Mouse (Mus musculus) heart, adult 2 months (tissue): ENCODE data around the gene Thbs2. TPM values are rescaled to one million over a fixed set of nuclear protein-coding genes. Genes with fewer than 3 reads are reported as not detected.
A peak's percentile ranks its signal among the peaks of the same experiment; 100 is the strongest.

ENCODE experiments used
- DNase-seq, 2 experiments: peaks; one replicate each; pipeline ENCODE4 v3.0.0; 2021
- H3K27ac ChIP-seq: fragments of 200-600 bp; 2 replicates; pipeline ENCODE4 v1.8.1; 2022
- H3K27me3 ChIP-seq: fragments of 200-500 bp; 2 replicates; pipeline ENCODE4 v1.6.1; 2012; ENCODE audit warnings: mild to moderate bottlenecking, low read length, inconsistent platforms, mixed read lengths; ENCODE audit not compliant: control insufficient read depth, insufficient read depth
- H3K36me3 ChIP-seq: fragments of 200-500 bp; 2 replicates; pipeline ENCODE4 v1.6.1; 2012; ENCODE audit warnings: low read length, inconsistent platforms; ENCODE audit not compliant: control insufficient read depth, insufficient read depth
- H3K4me1 ChIP-seq: fragments of 200-500 bp; 2 replicates; pipeline ENCODE4 v1.6.1; 2011; ENCODE audit warnings: low read length; ENCODE audit not compliant: control insufficient read depth, insufficient read depth
- H3K4me3 ChIP-seq: fragments of 200-600 bp; 2 replicates; pipeline ENCODE4 v1.8.1; 2022
- H3K79me2 ChIP-seq: fragments of 200-500 bp; replicated peaks from 2 replicates; pipeline ENCODE4 v1.6.1; 2012; ENCODE audit warnings: mild to moderate bottlenecking, inconsistent platforms, low read length, moderate library complexity, mixed read lengths; ENCODE audit not compliant: control insufficient read depth, insufficient read depth
- H3K9ac ChIP-seq: fragments of 200-500 bp; 2 replicates; pipeline ENCODE4 v1.6.1; 2012; ENCODE audit warnings: low read depth, mild to moderate bottlenecking, control low read depth, inconsistent platforms, low read length, mixed read lengths
- CTCF ChIP-seq: fragments of 200-600 bp; IDR thresholded peaks from 2 replicates; pipeline ENCODE4 v1.8.1; 2022; ENCODE audit warnings: antibody characterized with exemption, mild to moderate bottlenecking, moderate library complexity
- EP300 ChIP-seq: fragments of 200-500 bp; IDR thresholded peaks from 2 replicates; pipeline ENCODE4 v1.6.1; 2011; ENCODE audit warnings: low read depth, low read length, control low read depth; ENCODE audit not compliant: insufficient read depth
- POLR2A ChIP-seq: fragments of 200-500 bp; IDR thresholded peaks from 2 replicates; pipeline ENCODE4 v1.6.1; 2011; ENCODE audit warnings: mild to moderate bottlenecking, low read depth, low read length, control low read depth; ENCODE audit not compliant: insufficient read depth
- WGBS: fragments of 180-500 bp; shearing (Covaris S2); methylation state at CpG from one replicate; pipeline ENCODE4 v1.1.7; 2018; 5-methylcytosine and 5-hydroxymethylcytosine counted together
- intact Hi-C: fragments of 180-260 bp; cut with DNase I; formaldehyde crosslinking; loops from one replicate; pipeline ENCODE4 v1.15.1; 2025
- polyA plus RNA-seq: library from polyadenylated mRNA; depleted of rRNA; stranded (reverse); fragments of >200 nt; gene quantifications from 2 replicates; pipeline ENCODE4 v1.2.3, GENCODE M21; 2012
- total RNA-seq, 2 experiments: library from RNA; stranded (reverse); gene quantifications; 2 replicates each; pipeline ENCODE4 v1.2.3; 2021

The Thbs2 gene
- total and polyA plus RNA-seq, 3 experiments, result 10.8 to 21.0 (median 12.2) TPM

DNA sequence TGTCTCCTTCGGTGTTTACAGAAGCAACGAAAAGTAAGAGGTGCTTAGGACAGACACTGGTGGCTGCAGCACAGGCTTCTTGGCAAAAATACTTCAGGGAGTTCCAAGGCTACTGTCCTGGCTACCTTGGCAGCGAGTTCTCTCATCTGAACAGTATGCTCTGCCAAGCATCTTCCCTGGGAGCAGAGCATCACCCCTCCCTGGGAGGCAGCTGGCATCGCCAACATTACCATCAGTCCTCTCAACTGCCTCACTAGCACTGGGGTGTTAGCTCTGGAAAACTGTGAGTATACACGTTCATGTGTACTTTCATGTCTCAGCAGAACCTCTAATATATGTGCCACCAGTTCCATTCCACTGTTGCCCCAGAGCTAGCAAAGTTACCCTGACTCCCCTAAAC lies 30.7 kb downstream of the Thbs2 start:
- DNase-seq, result no peak
- WGBS, result 76% methylated on average over 5 of the region's 5 CpGs
- H3K79me2 ChIP-seq, result no peaks in the 10 kb centered on the region

DNA sequence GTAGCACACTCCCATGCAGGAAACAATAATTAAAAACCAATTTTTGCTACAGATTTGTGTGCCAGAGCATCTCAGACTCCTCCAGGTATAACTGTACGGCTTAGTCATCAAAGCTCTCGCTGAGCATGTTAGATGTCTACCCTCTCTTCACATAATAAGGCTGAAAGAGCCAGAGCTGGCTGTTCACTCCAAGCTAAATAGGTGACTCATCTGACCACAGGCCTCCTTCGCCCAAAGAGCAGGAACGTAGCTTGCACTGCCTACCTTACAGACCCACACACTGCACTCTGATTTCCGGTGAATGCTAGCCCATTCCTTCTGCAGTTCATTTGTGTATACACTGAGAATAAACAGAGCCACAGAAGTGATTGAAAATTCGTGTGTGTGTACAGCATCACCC lies 31.6 kb downstream of the Thbs2 start:
- Histone ChIP-seq H3K4me1 (no peaks in the 10 kb centered on the region), H3K9ac (no peak overlapping the region), H3K36me3 (no peaks in the 10 kb centered on the region), H3K79me2 (no peaks in the 10 kb centered on the region), H3K27me3 (no peaks in the 10 kb centered on the region), H3K27ac (no peak overlapping the region), H3K4me3 (no peak overlapping the region)
- TF ChIP-seq EP300, result no peak
- no peak for TF ChIP-seq POLR2A
- no peak for TF ChIP-seq CTCF
- intact Hi-C loops, result no loop called here
- 77% methylated on average over 6 of the region's 6 CpGs for WGBS
- DNase-seq, result no peak

More for the DNA sequence above, 30.7 kb downstream of the Thbs2 start:
- Histone ChIP-seq H3K4me3 (no peak overlapping the region), H3K36me3 (no peaks in the 10 kb centered on the region), H3K27me3 (no peaks in the 10 kb centered on the region), H3K9ac (no peak overlapping the region), H3K27ac (no peak overlapping the region), H3K4me1 (no peaks in the 10 kb centered on the region)
- intact Hi-C loops, result no loop called here
- no peak for TF ChIP-seq EP300
- no peak for TF ChIP-seq POLR2A
- TF ChIP-seq CTCF, result no peak

- Histone ChIP-seq H3K4me1 (no peaks in the 10 kb centered on the region), H3K9ac (no peak overlapping the region), H3K36me3 (no peaks in the 10 kb centered on the region), H3K27ac (no peak overlapping the region), H3K4me3 (no peak overlapping the region), H3K27me3 (no peaks in the 10 kb centered on the region), H3K79me2 (no peaks in the 10 kb centered on the region)
- DNase-seq, result peak in 1 of 2 experiments; percentile 21
- intact Hi-C loops, result no loop called here
- TF ChIP-seq POLR2A (no peak), EP300 (no peak), CTCF (no peak)
- WGBS, result 39% methylated on average over 4 of the region's 4 CpGs
These were observed 34.3 kb downstream of the Thbs2 start for GRCm38 (mm10) chr17:14659746-14660145.

GRCm38 (mm10) chr17:14658123-14658522 lies 35.9 kb downstream of the Thbs2 start:
- H3K27me3 ChIP-seq, result no peaks in the 10 kb centered on the region
- 68% methylated on average over 2 of the region's 2 CpGs for WGBS
- intact Hi-C loops, result no loop called here

GRCm38 (mm10) chr17:14657123-14657522 lies 36.9 kb downstream of the Thbs2 start:
- intact Hi-C loops, result no loop called here
- no peak overlapping the region for H3K27ac ChIP-seq

More at GRCm38 (mm10) chr17:14658123-14658522, 35.9 kb downstream of the Thbs2 start:
- H3K4me1 ChIP-seq, result no peaks in the 10 kb centered on the region
- H3K9ac ChIP-seq, result no peak overlapping the region
- no peaks in the 10 kb centered on the region for H3K36me3 ChIP-seq
- no peak overlapping the region for H3K27ac ChIP-seq
- no peak overlapping the region for H3K4me3 ChIP-seq
- DNase-seq, result peak in 1 of 2 experiments; percentile 1
- no peaks in the 10 kb centered on the region for H3K79me2 ChIP-seq
- TF ChIP-seq CTCF (no peak), POLR2A (no peak), EP300 (no peak)

GRCm38 (mm10) chr17:14654981-14655380 lies 39.1 kb downstream of the Thbs2 start:
- 57% methylated on average over 3 of the region's 3 CpGs for WGBS
- Histone ChIP-seq H3K4me1 (no peaks in the 10 kb centered on the region), H3K79me2 (no peaks in the 10 kb centered on the region), H3K36me3 (no peaks in the 10 kb centered on the region), H3K4me3 (no peak overlapping the region), H3K9ac (no peak overlapping the region), H3K27ac (no peak overlapping the region), H3K27me3 (no peaks in the 10 kb centered on the region)
- TF ChIP-seq CTCF (no peak), EP300 (no peak), POLR2A (no peak)
- intact Hi-C loops, result no loop called here
- peak in 1 of 2 experiments; percentile 21 for DNase-seq

More at GRCm38 (mm10) chr17:14657123-14657522, 36.9 kb downstream of the Thbs2 start:
- no peak overlapping the region for H3K4me3 ChIP-seq
- TF ChIP-seq POLR2A (no peak), CTCF (no peak), EP300 (no peak)
- no peak for DNase-seq
- no peaks in the 10 kb centered on the region for H3K79me2 ChIP-seq
- H3K27me3 ChIP-seq, result no peaks in the 10 kb centered on the region
- H3K36me3 ChIP-seq, result no peaks in the 10 kb centered on the region
- H3K9ac ChIP-seq, result no peak overlapping the region
- no peaks in the 10 kb centered on the region for H3K4me1 ChIP-seq

- H3K27ac ChIP-seq, result no peak overlapping the region
- intact Hi-C loops, result no loop called here
- TF ChIP-seq EP300 (no peak), POLR2A (no peak), CTCF (no peak)
- H3K4me3 ChIP-seq, result no peak overlapping the region
- WGBS, result 74% methylated on average over 7 of the region's 7 CpGs
- no peaks in the 10 kb centered on the region for H3K4me1 ChIP-seq
- no peak overlapping the region for H3K9ac ChIP-seq
- H3K27me3 ChIP-seq, result no peaks in the 10 kb centered on the region
- H3K79me2 ChIP-seq, result no peaks in the 10 kb centered on the region
- H3K36me3 ChIP-seq, result no peaks in the 10 kb centered on the region
- no peak for DNase-seq
These were observed 42.0 kb downstream of the Thbs2 start for GRCm38 (mm10) chr17:14652013-14652412.
